Mouse (Mus musculus): Measurements from ENCODE around the gene Atrip.

Atrip gene

GRCm38 (mm10) chr9:109073661-109074573 lies at the start of gene Atrip:
Atrip (minus strand) TSS chr9:109074124.
- no peak for DNase-seq (ENCODE audit: low read depth)

- no peak for DNase-seq (ENCODE audit: low read depth)
Observed at GRCm38 (mm10) chr9:109123266-109123665, 49.3 kb upstream of the Atrip start.

GRCm38 (mm10) chr9:109122553-109123085 lies 48.7 kb upstream of the Atrip start:
- no peak for DNase-seq (ENCODE audit: low read depth)

- no peak for DNase-seq (ENCODE audit: low read depth)
Observed at GRCm38 (mm10) chr9:109120956-109121355, 47.0 kb upstream of the Atrip start.

GRCm38 (mm10) chr9:109119571-109119970 lies 45.6 kb upstream of the Atrip start:
- no peak for DNase-seq (ENCODE audit: low read depth)

- DNase-seq (ENCODE audit: low read depth), result no peak
Observed at GRCm38 (mm10) chr9:109118106-109118505, 44.2 kb upstream of the Atrip start.

GRCm38 (mm10) chr9:109116205-109116604 lies 42.3 kb upstream of the Atrip start:
- no peak for DNase-seq (ENCODE audit: low read depth)

GRCm38 (mm10) chr9:109114871-109115270 lies 40.9 kb upstream of the Atrip start:
- no peak for DNase-seq (ENCODE audit: low read depth)

- DNase-seq (ENCODE audit: low read depth), result no peak
Observed at GRCm38 (mm10) chr9:109114276-109114675, 40.4 kb upstream of the Atrip start.

- DNase-seq (ENCODE audit: low read depth), result no peak
Observed at GRCm38 (mm10) chr9:109113331-109113730, 39.4 kb upstream of the Atrip start.

- DNase-seq (ENCODE audit: low read depth), result no peak
Observed at GRCm38 (mm10) chr9:109111591-109111990, 37.7 kb upstream of the Atrip start.

- DNase-seq (ENCODE audit: low read depth), result no peak
Observed at GRCm38 (mm10) chr9:109111101-109111500, 37.2 kb upstream of the Atrip start.

GRCm38 (mm10) chr9:109110240-109110639 lies 36.3 kb upstream of the Atrip start:
- no peak for DNase-seq (ENCODE audit: low read depth)

- DNase-seq (ENCODE audit: low read depth), result no peak
Observed at GRCm38 (mm10) chr9:109107341-109107740, 33.4 kb upstream of the Atrip start.

- DNase-seq (ENCODE audit: low read depth), result no peak
Observed at GRCm38 (mm10) chr9:109105648-109106047, 31.7 kb upstream of the Atrip start.

- DNase-seq (ENCODE audit: low read depth), result no peak
Observed at GRCm38 (mm10) chr9:109105011-109105410, 31.1 kb upstream of the Atrip start.

- DNase-seq (ENCODE audit: low read depth), result no peak
Observed at GRCm38 (mm10) chr9:109104083-109104482, 30.2 kb upstream of the Atrip start.

- no peak for DNase-seq (ENCODE audit: low read depth)
Observed at GRCm38 (mm10) chr9:109103250-109103649, 29.3 kb upstream of the Atrip start.

- no peak for DNase-seq (ENCODE audit: low read depth)
Observed at GRCm38 (mm10) chr9:109102541-109102940, 28.6 kb upstream of the Atrip start.

- no peak for DNase-seq (ENCODE audit: low read depth)
Observed at GRCm38 (mm10) chr9:109101933-109102445, 28.1 kb upstream of the Atrip start.

- DNase-seq (ENCODE audit: low read depth), result no peak
Observed at GRCm38 (mm10) chr9:109100307-109100928, 26.5 kb upstream of the Atrip start.

- no peak for DNase-seq (ENCODE audit: low read depth)
Observed at GRCm38 (mm10) chr9:109098969-109099368, 25.0 kb upstream of the Atrip start.

- DNase-seq (ENCODE audit: low read depth), result no peak
Observed at GRCm38 (mm10) chr9:109098366-109098765, 24.4 kb upstream of the Atrip start.

Data from fibroblast of lung, adult 2 months (primary cell).